Mouse (Mus musculus) midbrain, embryonic 11.5 days (tissue): ENCODE results near the gene Ogfrl1. TPM values are rescaled to one million over a fixed set of nuclear protein-coding genes. Genes with fewer than 3 reads are reported as not detected.

Experiments used
- ATAC-seq: fragments of 200-750 bp; cut with Nextera tagmentation; 2 replicates; pipeline ENCODE4 v1.8.0; 2017; ENCODE audit warnings: moderate TSS enrichment, moderate library complexity; ENCODE audit not compliant: low FRiP score
- DNase-seq: peaks from one replicate; pipeline ENCODE4 v3.0.0; 2015; ENCODE audit warnings: low spot score; ENCODE audit errors: missing footprints
- H3K27ac ChIP-seq: fragments of 300-500 bp; sonication (generic); 2 replicates; pipeline ENCODE4 v1.5.1; 2014; ENCODE audit warnings: low read depth, low read length
- H3K27me3 ChIP-seq: fragments of 300-500 bp; sonication (generic); 2 replicates; pipeline ENCODE4 v1.6.1; 2014; ENCODE audit warnings: mild to moderate bottlenecking, low read length, moderate library complexity, mixed read lengths; ENCODE audit not compliant: control insufficient read depth, insufficient read depth
- H3K36me3 ChIP-seq: fragments of 300-500 bp; sonication (generic); 2 replicates; pipeline ENCODE4 v1.6.1; 2014; ENCODE audit warnings: mild to moderate bottlenecking, low read length, moderate library complexity, mixed read lengths; ENCODE audit not compliant: control insufficient read depth, insufficient read depth
- H3K4me1 ChIP-seq: fragments of 300-500 bp; sonication (generic); 2 replicates; pipeline ENCODE4 v1.6.1; 2014; ENCODE audit warnings: low read length; ENCODE audit not compliant: control insufficient read depth, insufficient read depth
- H3K4me2 ChIP-seq: fragments of 300-500 bp; sonication (generic); 2 replicates; pipeline ENCODE4 v1.6.1; 2014; ENCODE audit warnings: mild to moderate bottlenecking, moderate library complexity
- H3K4me3 ChIP-seq: fragments of 300-500 bp; sonication (generic); 2 replicates; pipeline ENCODE4 v1.5.1; 2014; ENCODE audit warnings: low read depth, low read length
- H3K9ac ChIP-seq: fragments of 300-500 bp; sonication (generic); 2 replicates; pipeline ENCODE4 v1.6.1; 2014; ENCODE audit warnings: low read length
- H3K9me3 ChIP-seq: fragments of 300-500 bp; sonication (generic); 2 replicates; pipeline ENCODE4 v1.6.1; 2016; ENCODE audit warnings: low read length; ENCODE audit not compliant: control insufficient read depth
- WGBS: fragments of 180-500 bp; shearing (Covaris S2); extraction: QIAGEN DNeasy Blood & Tissue Kit; methylation state at CpG from one replicate; pipeline ENCODE4 v1.1.7; 2014; 5-methylcytosine and 5-hydroxymethylcytosine counted together
- polyA plus RNA-seq: library from polyadenylated mRNA; unstranded; fragments of >200 nt; fragmentation: Nextera tagmentation; extraction: Ambion mirVana; gene quantifications from 2 replicates; pipeline ENCODE4 v1.2.1, GENCODE M21; 2014

Gene Ogfrl1
- polyA plus RNA-seq, 1 experiment from 2014 or later = 11.5 TPM

GRCm38 (mm10) chr1:23335726-23336363, 61.7 kb downstream of the Ogfrl1 start:
- H3K36me3 ChIP-seq = no peaks in the 10 kb centered on the region
- 88% methylated on average over 13 of the region's 13 CpGs for WGBS
- no peak overlapping the region for H3K4me2 ChIP-seq
- no peak overlapping the region for H3K9ac ChIP-seq
- no peaks in the 10 kb centered on the region for H3K9me3 ChIP-seq
- H3K27ac ChIP-seq = no peak overlapping the region; the same call in 1 of the 2 replicates
- H3K27me3 ChIP-seq = no peaks in the 10 kb centered on the region
- ATAC-seq (no peak), DNase-seq (no peak)
- H3K4me3 ChIP-seq = no peak overlapping the region
- no peaks in the 10 kb centered on the region for H3K4me1 ChIP-seq

- H3K9me3 ChIP-seq = no peaks in the 10 kb centered on the region
- no peaks in the 10 kb centered on the region for H3K27me3 ChIP-seq
- DNase-seq = no peak
- no peak overlapping the region for H3K9ac ChIP-seq
- ATAC-seq = no peak
- no peak overlapping the region for H3K4me3 ChIP-seq
- H3K36me3 ChIP-seq = no peaks in the 10 kb centered on the region
- H3K4me1 ChIP-seq = 0 out of 2 replicates have a peak, but pooled peaks cover 2% of the 10 kb centered on the region
- 92% methylated on average over 4 of the region's 4 CpGs for WGBS
- H3K4me2 ChIP-seq = no peak overlapping the region
- no peak overlapping the region for H3K27ac ChIP-seq
Observed at GRCm38 (mm10) chr1:23335050-23335449, 62.5 kb downstream of the Ogfrl1 start.

- Histone ChIP-seq H3K4me3 (no peak overlapping the region), H3K27me3 (no peaks in the 10 kb centered on the region), H3K4me1 (0 out of 2 replicates have a peak, but pooled peaks cover 2% of the 10 kb centered on the region), H3K4me2 (no peak overlapping the region), H3K36me3 (no peaks in the 10 kb centered on the region), H3K27ac (no peak overlapping the region), H3K9me3 (no peaks in the 10 kb centered on the region), H3K9ac (no peak overlapping the region)
- ATAC-seq (no peak), DNase-seq (no peak)
- 86% methylated on average over 4 of the region's 4 CpGs for WGBS
Observed at GRCm38 (mm10) chr1:23332192-23332591, 65.4 kb downstream of the Ogfrl1 start.

DNA sequence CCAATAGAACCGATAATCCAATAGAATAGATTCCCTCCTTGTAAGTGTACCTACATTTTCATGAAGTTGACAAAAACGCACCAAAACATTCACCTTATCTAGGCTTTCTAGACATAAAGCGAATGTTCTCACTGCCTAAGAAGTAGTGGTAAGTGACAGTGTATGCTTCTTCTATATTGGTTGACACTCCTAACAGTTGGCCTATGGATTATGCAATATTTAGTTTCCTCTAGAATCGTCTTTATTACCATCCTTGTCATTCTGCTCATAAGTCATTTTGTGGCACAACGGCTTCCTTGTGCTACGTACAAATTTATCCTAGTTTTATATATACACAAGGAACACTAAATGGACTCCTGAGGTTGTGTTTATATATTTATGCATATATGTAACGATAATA, 72.4 kb downstream of the Ogfrl1 start:
- Histone ChIP-seq H3K9ac (no peak overlapping the region), H3K4me1 (0 out of 2 replicates have a peak, but pooled peaks cover 2% of the 10 kb centered on the region), H3K27me3 (no peaks in the 10 kb centered on the region), H3K4me3 (no peak overlapping the region), H3K36me3 (no peaks in the 10 kb centered on the region), H3K4me2 (no peak overlapping the region), H3K9me3 (no peaks in the 10 kb centered on the region), H3K27ac (no peak overlapping the region)
- DNase-seq = no peak
- ATAC-seq = no peak
- WGBS = 91% methylated on average over 7 of the region's 7 CpGs

- H3K27me3 ChIP-seq = no peaks in the 10 kb centered on the region
- no peaks in the 10 kb centered on the region for H3K36me3 ChIP-seq
- H3K4me2 ChIP-seq = no peak overlapping the region
- H3K27ac ChIP-seq = no peak overlapping the region
- 0 out of 2 replicates have a peak, but pooled peaks cover 2% of the 10 kb centered on the region for H3K4me1 ChIP-seq
- DNase-seq (peak; percentile 97), ATAC-seq (no peak)
- 29% methylated on average over 5 of the region's 5 CpGs for WGBS
- H3K9ac ChIP-seq = no peak overlapping the region
- no peak overlapping the region for H3K4me3 ChIP-seq
- no peaks in the 10 kb centered on the region for H3K9me3 ChIP-seq
Observed at GRCm38 (mm10) chr1:23324226-23324625, 73.3 kb downstream of the Ogfrl1 start.

GRCm38 (mm10) chr1:23323286-23323685, 74.3 kb downstream of the Ogfrl1 start:
- DNase-seq (no peak), ATAC-seq (no peak)
- Histone ChIP-seq H3K4me2 (no peak overlapping the region), H3K36me3 (no peaks in the 10 kb centered on the region), H3K4me1 (0 out of 2 replicates have a peak, but pooled peaks cover 2% of the 10 kb centered on the region), H3K27me3 (no peaks in the 10 kb centered on the region), H3K9ac (no peak overlapping the region), H3K27ac (no peak overlapping the region), H3K4me3 (no peak overlapping the region), H3K9me3 (no peaks in the 10 kb centered on the region)
- 85% methylated on average over 11 of the region's 11 CpGs for WGBS

DNA sequence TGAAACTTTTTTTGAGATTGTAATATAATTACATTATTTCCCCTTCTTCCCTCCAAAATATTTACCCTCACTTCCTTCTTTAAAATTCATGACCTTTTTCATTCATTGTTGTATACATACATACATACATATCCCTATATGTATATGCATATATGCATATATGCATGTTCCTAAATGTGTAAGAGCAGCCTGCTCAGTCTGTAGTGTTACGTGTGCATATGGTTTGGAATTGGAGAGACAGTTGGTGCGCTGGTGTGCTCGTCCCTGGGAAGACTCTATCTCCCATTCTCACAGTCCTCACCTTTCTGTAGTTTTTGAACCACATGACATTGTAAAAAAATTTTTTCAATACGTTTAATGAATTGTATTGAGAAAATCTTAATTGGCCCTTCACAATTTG, 75.4 kb downstream of the Ogfrl1 start:
- no peak overlapping the region for H3K9ac ChIP-seq
- DNase-seq (no peak), ATAC-seq (no peak)
- WGBS = 87% methylated on average over 4 of the region's 4 CpGs
- H3K27me3 ChIP-seq = no peaks in the 10 kb centered on the region
- H3K4me3 ChIP-seq = no peak overlapping the region
- H3K36me3 ChIP-seq = no peaks in the 10 kb centered on the region
- no peak overlapping the region for H3K27ac ChIP-seq
- no peaks in the 10 kb centered on the region for H3K9me3 ChIP-seq
- H3K4me1 ChIP-seq = 0 out of 2 replicates have a peak, but pooled peaks cover 2% of the 10 kb centered on the region
- H3K4me2 ChIP-seq = no peak overlapping the region

GRCm38 (mm10) chr1:23321331-23321851, 76.2 kb downstream of the Ogfrl1 start:
- Histone ChIP-seq H3K4me3 (no peak overlapping the region), H3K9me3 (no peaks in the 10 kb centered on the region), H3K27me3 (no peaks in the 10 kb centered on the region), H3K27ac (no peak overlapping the region), H3K36me3 (no peaks in the 10 kb centered on the region), H3K4me1 (0 out of 2 replicates have a peak, but pooled peaks cover 2% of the 10 kb centered on the region), H3K9ac (no peak overlapping the region), H3K4me2 (peak overlapping the region; percentile 8; the same call in 1 of the 2 replicates)
- WGBS = 30% methylated on average over 10 of the region's 10 CpGs
- DNase-seq = peak; percentile 88
- ATAC-seq = peak; percentile 71

DNA sequence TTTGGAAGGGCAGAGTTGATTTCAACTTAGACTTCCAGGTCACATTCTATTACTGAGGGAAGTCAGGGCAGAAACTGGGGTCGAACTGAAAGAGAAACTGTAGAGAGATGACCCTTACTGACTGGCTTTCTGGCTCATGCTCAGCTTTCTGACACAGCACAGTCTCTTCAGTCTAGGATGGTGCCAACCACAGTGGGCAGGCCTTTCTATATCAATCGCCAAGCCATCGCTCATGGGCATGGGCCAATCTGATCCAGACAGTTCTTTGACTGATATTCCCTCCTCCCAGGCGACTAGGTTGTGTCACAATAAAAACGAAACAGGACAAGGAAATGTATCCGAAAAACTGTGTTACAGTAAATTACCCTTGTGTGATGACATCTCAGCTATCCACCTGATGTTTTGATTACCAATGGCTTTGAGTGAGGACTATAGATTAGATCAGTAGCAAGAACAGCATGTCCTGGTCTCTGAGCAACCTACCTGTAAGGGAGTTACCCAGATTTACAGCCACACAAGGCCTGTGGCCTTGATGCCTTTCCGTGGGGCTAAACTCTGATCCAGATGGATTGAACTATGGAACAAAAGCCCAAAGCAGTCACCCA, 76.9 kb downstream of the Ogfrl1 start:
- no peaks in the 10 kb centered on the region for H3K9me3 ChIP-seq
- WGBS = 86% methylated on average over 7 of the region's 7 CpGs
- H3K36me3 ChIP-seq = no peaks in the 10 kb centered on the region
- no peak for DNase-seq
- no peak overlapping the region for H3K9ac ChIP-seq
- no peak overlapping the region for H3K4me3 ChIP-seq
- H3K27me3 ChIP-seq = no peaks in the 10 kb centered on the region
- H3K27ac ChIP-seq = no peak overlapping the region
- no peak overlapping the region for H3K4me2 ChIP-seq
- 0 out of 2 replicates have a peak, but pooled peaks cover 2% of the 10 kb centered on the region for H3K4me1 ChIP-seq
- no peak for ATAC-seq
